Mouse (Mus musculus): Measurements from ENCODE around the gene Tmem151b. TPM values are rescaled to one million over a fixed set of nuclear protein-coding genes. Genes with fewer than 3 reads are reported as not detected.
A peak's percentile ranks its signal among the peaks of the same experiment; 100 is the strongest.

Tmem151b gene
- 0.35 and 0.37 TPM in 2 replicates for polyA plus RNA-seq (2012; rRNA removed)

- no peak within 1 kb of the TSS for H3K27ac ChIP-seq (ENCODE audit: control insufficient read depth, insufficient read depth, low read depth, low read length)
- peak within 1 kb of the TSS; percentile 49 for H3K4me3 ChIP-seq (ENCODE audit: control insufficient read depth, low read depth, low read length)
- no peaks in the 10 kb centered on the region for H3K36me3 ChIP-seq (ENCODE audit: control insufficient read depth, insufficient read depth, low read length)
- TF ChIP-seq POLR2A (IDR thresholded peaks at IDR 0.05; ENCODE audit: control insufficient read depth, low read depth, low read length) (no peak), CTCF (IDR thresholded peaks at IDR 0.05; ENCODE audit: control insufficient read depth, insufficient read depth, insufficient replicate concordance, low read depth, low read length) (no peak)
- H3K4me1 ChIP-seq (ENCODE audit: control insufficient read depth, insufficient read depth, low read length) = peaks cover 22% of the 10 kb centered on the region
- H3K27me3 ChIP-seq (ENCODE audit: control insufficient read depth, insufficient read depth, low read length) = peaks cover 4% of the 10 kb centered on the region; the same call in 1 of the 2 replicates
These were observed at the start of gene Tmem151b for GRCm38 (mm10) chr17:45549617-45550181. Tmem151b (minus strand) TSS chr17:45549677.

DNA sequence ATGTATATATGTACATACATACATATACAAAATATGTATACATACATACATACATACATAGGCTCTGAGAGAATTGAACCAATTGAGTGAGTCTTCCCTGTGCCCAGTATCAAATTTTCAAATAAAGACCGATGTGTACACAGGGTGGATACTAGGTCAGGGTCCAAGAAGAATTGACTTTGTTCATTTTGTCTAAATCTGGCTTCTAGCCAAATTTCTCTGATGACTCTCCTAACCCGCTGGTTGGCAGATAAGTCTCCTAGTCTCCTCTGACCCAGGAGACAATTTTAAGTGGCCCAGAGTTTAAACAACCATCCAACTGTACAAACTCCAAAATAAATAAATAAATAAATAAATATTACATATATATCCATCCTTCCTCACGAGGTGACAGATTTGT lies 49.4 kb upstream of the Tmem151b start:
- TF ChIP-seq POLR2A (IDR thresholded peaks at IDR 0.05; ENCODE audit: control insufficient read depth, low read depth, low read length) (no peak), CTCF (IDR thresholded peaks at IDR 0.05; ENCODE audit: control insufficient read depth, insufficient read depth, insufficient replicate concordance, low read depth, low read length) (no peak)
- Histone ChIP-seq H3K36me3 (ENCODE audit: control insufficient read depth, insufficient read depth, low read length) (no peaks in the 10 kb centered on the region), H3K27ac (ENCODE audit: control insufficient read depth, insufficient read depth, low read depth, low read length) (peak overlapping the region; percentile 71), H3K4me3 (ENCODE audit: control insufficient read depth, low read depth, low read length) (no peak overlapping the region), H3K4me1 (ENCODE audit: control insufficient read depth, insufficient read depth, low read length) (peaks cover 24% of the 10 kb centered on the region), H3K27me3 (ENCODE audit: control insufficient read depth, insufficient read depth, low read length) (no peaks in the 10 kb centered on the region)

DNA sequence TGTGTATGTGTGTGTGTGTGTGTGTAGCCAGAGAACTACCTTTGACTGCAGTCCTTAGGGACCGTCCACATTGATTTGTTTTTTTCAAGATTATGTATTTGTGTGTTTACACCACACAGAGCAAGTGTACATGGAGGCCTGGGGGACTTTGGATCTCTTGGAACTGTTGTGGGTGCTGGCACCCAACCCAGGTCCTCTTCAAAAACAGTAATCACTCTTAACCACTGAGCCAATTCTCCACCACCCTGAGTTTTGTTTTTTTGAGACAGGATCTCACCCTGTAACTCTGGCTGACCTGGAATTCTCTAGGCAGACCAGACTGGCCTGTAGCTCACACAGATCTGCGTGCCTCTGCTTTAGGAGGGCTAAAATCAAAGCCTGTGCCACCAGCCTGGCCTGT lies 48.9 kb upstream of the Tmem151b start:
- Histone ChIP-seq H3K4me3 (ENCODE audit: control insufficient read depth, low read depth, low read length) (peak overlapping the region; percentile 19; the same call in 1 of the 2 replicates), H3K27ac (ENCODE audit: control insufficient read depth, insufficient read depth, low read depth, low read length) (peak overlapping the region; percentile 71), H3K36me3 (ENCODE audit: control insufficient read depth, insufficient read depth, low read length) (no peaks in the 10 kb centered on the region), H3K27me3 (ENCODE audit: control insufficient read depth, insufficient read depth, low read length) (no peaks in the 10 kb centered on the region), H3K4me1 (ENCODE audit: control insufficient read depth, insufficient read depth, low read length) (peaks cover 24% of the 10 kb centered on the region)
- TF ChIP-seq CTCF (IDR thresholded peaks at IDR 0.05; ENCODE audit: control insufficient read depth, insufficient read depth, insufficient replicate concordance, low read depth, low read length) (no peak), POLR2A (IDR thresholded peaks at IDR 0.05; ENCODE audit: control insufficient read depth, low read depth, low read length) (no peak)

DNA sequence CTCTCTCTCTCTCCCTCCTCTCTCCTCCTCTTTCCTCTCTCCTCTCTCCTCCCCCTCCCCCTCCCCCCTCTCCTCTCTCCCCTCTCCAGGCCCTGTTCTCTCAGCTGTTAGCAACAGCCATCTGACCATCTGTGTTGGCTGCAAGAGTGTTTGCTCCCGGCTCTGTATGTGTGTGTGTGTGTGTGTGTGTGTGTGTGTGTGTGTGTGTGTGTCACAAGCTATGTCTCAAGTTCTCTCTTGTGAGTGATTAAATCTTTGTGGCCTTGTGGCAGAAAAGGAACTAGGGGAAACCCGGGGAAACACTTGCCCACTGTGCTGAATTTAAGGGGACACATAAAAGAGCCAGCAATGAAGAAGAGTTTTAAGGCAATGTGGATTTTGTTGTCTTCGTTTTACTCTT lies 48.3 kb upstream of the Tmem151b start:
- H3K27me3 ChIP-seq (ENCODE audit: control insufficient read depth, insufficient read depth, low read length) = no peaks in the 10 kb centered on the region
- 0 out of 2 replicates have a peak overlapping the region, but pooled peaks have one; percentile 16 for H3K4me3 ChIP-seq (ENCODE audit: control insufficient read depth, low read depth, low read length)
- H3K27ac ChIP-seq (ENCODE audit: control insufficient read depth, insufficient read depth, low read depth, low read length) = peak overlapping the region; percentile 55; the same call in 1 of the 2 replicates
- H3K4me1 ChIP-seq (ENCODE audit: control insufficient read depth, insufficient read depth, low read length) = peaks cover 30% of the 10 kb centered on the region
- H3K36me3 ChIP-seq (ENCODE audit: control insufficient read depth, insufficient read depth, low read length) = no peaks in the 10 kb centered on the region
- TF ChIP-seq POLR2A (IDR thresholded peaks at IDR 0.05; ENCODE audit: control insufficient read depth, low read depth, low read length) (no peak), CTCF (IDR thresholded peaks at IDR 0.05; ENCODE audit: control insufficient read depth, insufficient read depth, insufficient replicate concordance, low read depth, low read length) (no peak)

DNA sequence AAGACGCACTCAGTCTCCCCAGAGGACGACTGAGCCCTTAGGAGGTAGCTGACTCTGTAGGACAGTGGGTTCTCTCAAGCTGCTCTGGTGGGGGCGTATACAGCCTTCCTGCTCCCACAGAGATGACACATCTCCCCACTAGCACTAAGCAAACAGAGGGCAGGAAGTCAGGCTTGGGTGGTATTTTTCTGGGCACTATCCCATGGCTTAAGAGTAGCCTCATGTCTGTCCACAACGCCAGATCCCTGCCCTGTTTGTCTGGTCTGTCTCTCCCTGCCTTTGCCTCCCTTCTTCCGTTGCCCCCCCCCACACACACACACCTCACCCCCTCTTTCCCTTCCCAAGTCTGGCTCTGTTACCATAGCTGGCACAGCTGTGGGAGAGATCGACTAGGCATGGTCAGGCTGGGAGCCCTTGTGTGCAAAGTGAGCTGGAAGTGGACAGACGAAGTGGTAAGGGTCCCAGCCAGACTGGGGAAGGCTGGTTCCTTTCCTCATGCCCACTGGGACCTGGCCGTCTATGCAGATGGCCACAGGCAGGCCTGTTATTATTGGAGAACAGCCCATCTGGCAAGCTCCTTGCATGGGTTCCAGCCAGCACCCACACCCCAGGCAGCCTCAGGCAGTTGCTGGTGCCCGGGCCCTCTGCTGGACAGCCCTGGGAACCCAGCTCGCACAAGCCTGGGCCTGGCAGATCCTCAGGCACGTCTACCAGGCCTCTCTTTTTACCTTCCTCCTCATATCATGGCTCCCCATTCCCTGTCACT lies 47.3 kb upstream of the Tmem151b start:
- H3K27me3 ChIP-seq (ENCODE audit: control insufficient read depth, insufficient read depth, low read length) = no peaks in the 10 kb centered on the region
- peak overlapping the region; percentile 89 for H3K27ac ChIP-seq (ENCODE audit: control insufficient read depth, insufficient read depth, low read depth, low read length)
- peak overlapping the region; percentile 95 for H3K4me3 ChIP-seq (ENCODE audit: control insufficient read depth, low read depth, low read length)
- no peaks in the 10 kb centered on the region for H3K36me3 ChIP-seq (ENCODE audit: control insufficient read depth, insufficient read depth, low read length)
- H3K4me1 ChIP-seq (ENCODE audit: control insufficient read depth, insufficient read depth, low read length) = peaks cover 29% of the 10 kb centered on the region
- TF ChIP-seq CTCF (IDR thresholded peaks at IDR 0.05; ENCODE audit: control insufficient read depth, insufficient read depth, insufficient replicate concordance, low read depth, low read length) = peak; percentile 45; the same call in 1 of the 2 replicates
- no peak for TF ChIP-seq POLR2A (IDR thresholded peaks at IDR 0.05; ENCODE audit: control insufficient read depth, low read depth, low read length)

DNA sequence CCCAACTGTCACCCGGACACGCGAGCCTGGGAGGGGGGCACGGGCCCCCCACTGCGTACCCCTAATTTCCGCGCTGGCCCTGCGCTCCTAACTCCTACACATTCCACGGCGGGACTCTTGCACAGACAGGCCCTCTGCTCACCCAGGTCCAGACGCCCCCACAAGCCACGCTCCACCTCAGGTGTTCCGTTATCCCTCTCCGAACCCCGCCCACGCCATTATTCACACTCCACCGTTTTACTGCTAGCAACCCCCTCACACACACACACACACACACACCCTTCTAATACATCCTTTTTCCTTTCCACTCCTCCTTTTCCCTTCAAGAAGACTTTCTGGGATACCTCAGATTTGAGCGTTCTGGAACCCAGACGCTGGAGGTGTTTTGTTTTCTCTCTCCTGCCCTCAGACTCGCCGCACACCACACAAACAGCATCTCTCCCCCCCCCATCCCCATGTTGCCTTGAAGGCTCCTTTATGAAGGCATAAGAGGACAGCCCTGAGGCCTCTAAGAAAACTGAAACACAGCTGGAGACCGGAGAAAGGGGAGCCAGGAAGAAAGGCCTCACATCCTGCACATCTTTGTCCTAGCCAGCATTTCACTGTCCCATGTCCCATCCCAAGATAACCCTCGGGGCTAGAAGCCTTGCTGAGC lies 46.4 kb upstream of the Tmem151b start:
- no peaks in the 10 kb centered on the region for H3K36me3 ChIP-seq (ENCODE audit: control insufficient read depth, insufficient read depth, low read length)
- peaks cover 29% of the 10 kb centered on the region for H3K4me1 ChIP-seq (ENCODE audit: control insufficient read depth, insufficient read depth, low read length)
- peak overlapping the region; percentile 95 for H3K4me3 ChIP-seq (ENCODE audit: control insufficient read depth, low read depth, low read length)
- no peaks in the 10 kb centered on the region for H3K27me3 ChIP-seq (ENCODE audit: control insufficient read depth, insufficient read depth, low read length)
- no peak for TF ChIP-seq CTCF (IDR thresholded peaks at IDR 0.05; ENCODE audit: control insufficient read depth, insufficient read depth, insufficient replicate concordance, low read depth, low read length)
- no peak for TF ChIP-seq POLR2A (IDR thresholded peaks at IDR 0.05; ENCODE audit: control insufficient read depth, low read depth, low read length)
- peak overlapping the region; percentile 92 for H3K27ac ChIP-seq (ENCODE audit: control insufficient read depth, insufficient read depth, low read depth, low read length)
